34 mouse cellular contexts compared by ENCODE assay signal in genomic region chr11:17326695-17327094, GRCm38 (mm10).
DNase-seq lines count a peak whose midpoint lies in the region; ATAC-seq and TF ChIP-seq lines count a peak whose summit lies in the region.
"Had no signal": no experiment of that assay in that cellular context is flagged by ENCODE, and none has a peak within 500 bp of the region (broad histone marks: within the 10 kb centered on the region; RNA-seq: fewer than 3 reads in every experiment).

No protein-coding gene starts in this region.

- no peak for TF ChIP-seq EP300 in stomach, postnatal 0 days (optimal IDR thresholded peaks at IDR 0.05)

- no peaks in the 10 kb centered on the region for H3K9me3 ChIP-seq in forebrain, embryonic 10.5 days
- no peaks in the 10 kb centered on the region for H3K9me3 ChIP-seq in forebrain, postnatal 0 days (ENCODE audit: low read length)
- H3K9me3 ChIP-seq in kidney, postnatal 0 days (replicated peaks; ENCODE audit: low read length) = no peaks in the 10 kb centered on the region
- no peaks in the 10 kb centered on the region for H3K9me3 ChIP-seq in kidney, embryonic 14.5 days (ENCODE audit: control insufficient read depth, low read length)
- no peaks in the 10 kb centered on the region for H3K9me3 ChIP-seq in stomach, embryonic 14.5 days (ENCODE audit: control insufficient read depth, low read depth, low read length)
- H3K9me3 ChIP-seq in stomach, postnatal 0 days (ENCODE audit: control insufficient read depth, low read length) = no peaks in the 10 kb centered on the region
- no peaks in the 10 kb centered on the region for H3K9me3 ChIP-seq in heart, embryonic 11.5 days (replicated peaks; ENCODE audit: control insufficient read depth, low read length)
- H3K9me3 ChIP-seq: embryonic facial prominence, embryonic 15.5 days; heart, embryonic 12.5 days; intestine, embryonic 15.5 days; limb, embryonic 10.5 days; limb, embryonic 15.5 days; liver, embryonic 13.5 days; neural tube, embryonic 12.5 days had no signal

- DNase-seq in forebrain, embryonic 10.5 days (ENCODE audit: extremely low spot score, low spot score) = no peak
- no peak for DNase-seq in forebrain, postnatal 0 days
- peak; percentile 10 for DNase-seq in kidney, postnatal 0 days (ENCODE audit: low spot score)
- DNase-seq in stomach, postnatal 0 days (ENCODE audit: low spot score) = no peak
- DNase-seq: adrenal gland, postnatal 14 days; cerebellum, adult 11 months; cerebellum, adult 9-10 months; cerebellum, postnatal 36 days; gastrocnemius, adult 2 months; gastrocnemius, postnatal 36 days; heart, adult 18-20 months; heart, postnatal 4 days; kidney, adult 2 months; kidney, postnatal 10 days; layer of hippocampus, postnatal 36 days; liver, embryonic 13.5 days; lung, adult 18-20 months; lung, postnatal 10 days; right cerebral cortex, adult 18-20 months; spleen, adult 18-20 months; thymus, adult 2 months; thymus, postnatal 36 days had no signal

- no peak overlapping the region for H3K4me2 ChIP-seq in forebrain, postnatal 0 days (ENCODE audit: low read depth)
- no peak overlapping the region for H3K4me2 ChIP-seq in kidney, postnatal 0 days (ENCODE audit: low read length)
- no peak overlapping the region for H3K4me2 ChIP-seq in kidney, embryonic 14.5 days (replicated peaks; ENCODE audit: low read depth, low read length)
- H3K4me2 ChIP-seq in stomach, embryonic 14.5 days (replicated peaks; ENCODE audit: low read depth, low read length) = no peak overlapping the region
- no peak overlapping the region for H3K4me2 ChIP-seq in stomach, postnatal 0 days (replicated peaks; ENCODE audit: low read depth)
- no peak overlapping the region for H3K4me2 ChIP-seq in heart, embryonic 11.5 days
- H3K4me2 ChIP-seq: embryonic facial prominence, embryonic 15.5 days; heart, embryonic 12.5 days; intestine, embryonic 15.5 days; limb, embryonic 15.5 days; liver, embryonic 13.5 days; neural tube, embryonic 12.5 days had no signal

- no peak for ATAC-seq in forebrain, postnatal 0 days
- no peak for ATAC-seq in kidney, postnatal 0 days (replicated peaks; ENCODE audit: low FRiP score, low read depth)
- ATAC-seq in kidney, embryonic 14.5 days (ENCODE audit: low FRiP score, low TSS enrichment) = no peak
- ATAC-seq in stomach, embryonic 14.5 days (ENCODE audit: insufficient number of reproducible peaks, insufficient read depth, low FRiP score, low read depth) = no peak
- ATAC-seq in stomach, postnatal 0 days (ENCODE audit: low FRiP score, low TSS enrichment) = no peak
- no peak for ATAC-seq in heart, embryonic 11.5 days (replicated peaks; ENCODE audit: insufficient number of reproducible peaks, low FRiP score, low TSS enrichment)
- ATAC-seq: hindbrain, embryonic 16.5 days; intestine, embryonic 15.5 days; Patski had no signal

- peaks cover 57% of the 10 kb centered on the region for H3K4me1 ChIP-seq in forebrain, embryonic 10.5 days
- H3K4me1 ChIP-seq in forebrain, postnatal 0 days (ENCODE audit: insufficient read depth) = no peaks in the 10 kb centered on the region
- H3K4me1 ChIP-seq in kidney, postnatal 0 days (replicated peaks; ENCODE audit: insufficient read depth, low read length) = no peaks in the 10 kb centered on the region
- no peaks in the 10 kb centered on the region for H3K4me1 ChIP-seq in kidney, embryonic 14.5 days (ENCODE audit: control insufficient read depth, insufficient read depth, low read length)
- H3K4me1 ChIP-seq in stomach, embryonic 14.5 days (ENCODE audit: control insufficient read depth, insufficient read depth, low read length) = no peaks in the 10 kb centered on the region
- no peaks in the 10 kb centered on the region for H3K4me1 ChIP-seq in stomach, postnatal 0 days (replicated peaks; ENCODE audit: control insufficient read depth, insufficient read depth)
- no peaks in the 10 kb centered on the region for H3K4me1 ChIP-seq in heart, embryonic 11.5 days (ENCODE audit: control insufficient read depth, insufficient read depth, low read length)
- H3K4me1 ChIP-seq: embryonic facial prominence, embryonic 15.5 days; heart, embryonic 12.5 days; intestine, embryonic 15.5 days; limb, embryonic 10.5 days; limb, embryonic 15.5 days; liver, embryonic 13.5 days; neural tube, embryonic 12.5 days had no signal

- H3K27ac ChIP-seq in forebrain, embryonic 10.5 days = peak overlapping the region; percentile 73
- H3K27ac ChIP-seq in forebrain, postnatal 0 days (ENCODE audit: low read depth, low read length) = no peak overlapping the region
- no peak overlapping the region for H3K27ac ChIP-seq in kidney, postnatal 0 days
- no peak overlapping the region for H3K27ac ChIP-seq in kidney, embryonic 14.5 days (ENCODE audit: low read depth, low read length)
- H3K27ac ChIP-seq in stomach, embryonic 14.5 days (ENCODE audit: low read length) = peak overlapping the region; percentile 39; the same call in 1 of the 2 replicates
- no peak overlapping the region for H3K27ac ChIP-seq in stomach, postnatal 0 days (replicated peaks)
- no peak overlapping the region for H3K27ac ChIP-seq in heart, embryonic 11.5 days (ENCODE audit: low read depth, low read length)
- H3K27ac ChIP-seq: embryonic facial prominence, embryonic 15.5 days; gastrocnemius, adult 2 months; intestine, embryonic 15.5 days; limb, embryonic 10.5 days; limb, embryonic 15.5 days; liver, embryonic 13.5 days; neural tube, embryonic 12.5 days had no signal

- peaks cover 74% of the 10 kb centered on the region for H3K27me3 ChIP-seq in forebrain, embryonic 10.5 days (ENCODE audit: poor library complexity, severe bottlenecking)
- no peaks in the 10 kb centered on the region for H3K27me3 ChIP-seq in forebrain, postnatal 0 days (ENCODE audit: insufficient read depth, low read length)
- H3K27me3 ChIP-seq in kidney, postnatal 0 days (ENCODE audit: insufficient read depth, low read length) = no peaks in the 10 kb centered on the region
- no peaks in the 10 kb centered on the region for H3K27me3 ChIP-seq in kidney, embryonic 14.5 days (ENCODE audit: control insufficient read depth, insufficient read depth, low read length)
- H3K27me3 ChIP-seq in stomach, embryonic 14.5 days (ENCODE audit: control insufficient read depth, insufficient read depth, low read length) = no peaks in the 10 kb centered on the region
- H3K27me3 ChIP-seq in stomach, postnatal 0 days (ENCODE audit: control insufficient read depth, insufficient read depth, low read length) = no peaks in the 10 kb centered on the region
- no peaks in the 10 kb centered on the region for H3K27me3 ChIP-seq in heart, embryonic 11.5 days (ENCODE audit: control insufficient read depth, insufficient read depth, low read length)
- H3K27me3 ChIP-seq: embryonic facial prominence, embryonic 15.5 days; heart, embryonic 12.5 days; intestine, embryonic 15.5 days; limb, embryonic 15.5 days; liver, embryonic 13.5 days; neural tube, embryonic 12.5 days had no signal

- no peak for TF ChIP-seq CTCF in forebrain, postnatal 0 days (IDR thresholded peaks at IDR 0.05; ENCODE audit: low read depth)
- TF ChIP-seq CTCF in kidney, postnatal 0 days (IDR thresholded peaks at IDR 0.05; ENCODE audit: low read depth) = no peak
- TF ChIP-seq CTCF in stomach, postnatal 0 days (IDR thresholded peaks at IDR 0.05; ENCODE audit: low read depth) = no peak

- H3K36me3 ChIP-seq in forebrain, embryonic 10.5 days (replicated peaks) = no peaks in the 10 kb centered on the region
- H3K36me3 ChIP-seq in forebrain, postnatal 0 days (ENCODE audit: insufficient read depth) = no peaks in the 10 kb centered on the region
- no peaks in the 10 kb centered on the region for H3K36me3 ChIP-seq in kidney, postnatal 0 days (ENCODE audit: insufficient read depth, low read length)
- no peaks in the 10 kb centered on the region for H3K36me3 ChIP-seq in kidney, embryonic 14.5 days (ENCODE audit: control insufficient read depth, insufficient read depth, low read length)
- H3K36me3 ChIP-seq in stomach, embryonic 14.5 days (ENCODE audit: control insufficient read depth, insufficient read depth, low read length) = no peaks in the 10 kb centered on the region
- H3K36me3 ChIP-seq in stomach, postnatal 0 days (ENCODE audit: control insufficient read depth, insufficient read depth, low read length) = no peaks in the 10 kb centered on the region
- H3K36me3 ChIP-seq in heart, embryonic 11.5 days (ENCODE audit: control insufficient read depth, insufficient read depth, low read length) = no peaks in the 10 kb centered on the region
- H3K36me3 ChIP-seq: embryonic facial prominence, embryonic 15.5 days; heart, embryonic 12.5 days; intestine, embryonic 15.5 days; limb, embryonic 10.5 days; limb, embryonic 15.5 days; liver, embryonic 13.5 days; neural tube, embryonic 12.5 days had no signal

- peak overlapping the region; percentile 16; the same call in 1 of the 2 replicates for H3K4me3 ChIP-seq in forebrain, embryonic 10.5 days
- no peak overlapping the region for H3K4me3 ChIP-seq in forebrain, postnatal 0 days (ENCODE audit: low read depth, low read length)
- no peak overlapping the region for H3K4me3 ChIP-seq in kidney, postnatal 0 days (replicated peaks; ENCODE audit: low read depth, low read length)
- H3K4me3 ChIP-seq in kidney, embryonic 14.5 days (ENCODE audit: low read length) = no peak overlapping the region
- H3K4me3 ChIP-seq in stomach, embryonic 14.5 days (ENCODE audit: low read depth, low read length) = no peak overlapping the region
- no peak overlapping the region for H3K4me3 ChIP-seq in stomach, postnatal 0 days (ENCODE audit: low read depth, low read length)
- H3K4me3 ChIP-seq in heart, embryonic 11.5 days (ENCODE audit: low read depth, low read length) = no peak overlapping the region
- H3K4me3 ChIP-seq: embryonic facial prominence, embryonic 15.5 days; gastrocnemius, adult 2 months; heart, embryonic 12.5 days; intestine, embryonic 15.5 days; limb, embryonic 10.5 days; limb, embryonic 15.5 days; liver, embryonic 13.5 days; myocyte; neural tube, embryonic 12.5 days had no signal

- 51% methylated on average over 4 of the region's 4 CpGs for WGBS in forebrain, embryonic 10.5 days
- WGBS in forebrain, postnatal 0 days = 21% methylated on average over 4 of the region's 4 CpGs
- 63% methylated on average over 4 of the region's 4 CpGs for WGBS in kidney, postnatal 0 days
- 76% methylated on average over 4 of the region's 4 CpGs for WGBS in kidney, embryonic 14.5 days
- WGBS in stomach, embryonic 14.5 days = 65% methylated on average over 4 of the region's 4 CpGs
- 46% methylated on average over 4 of the region's 4 CpGs for WGBS in stomach, postnatal 0 days
- 65% methylated on average over 4 of the region's 4 CpGs for WGBS in heart, embryonic 11.5 days (ENCODE audit: insufficient replicate concordance)

- no peak overlapping the region for H3K9ac ChIP-seq in forebrain, postnatal 0 days
- H3K9ac ChIP-seq in kidney, postnatal 0 days (ENCODE audit: low read depth, low read length) = no peak overlapping the region
- H3K9ac ChIP-seq in kidney, embryonic 14.5 days (ENCODE audit: low read depth, low read length) = no peak overlapping the region
- H3K9ac ChIP-seq in stomach, embryonic 14.5 days (replicated peaks; ENCODE audit: low read depth, low read length) = no peak overlapping the region
- no peak overlapping the region for H3K9ac ChIP-seq in stomach, postnatal 0 days (ENCODE audit: low read length)
- no peak overlapping the region for H3K9ac ChIP-seq in heart, embryonic 11.5 days (ENCODE audit: low read depth, low read length)
- H3K9ac ChIP-seq: embryonic facial prominence, embryonic 15.5 days; heart, embryonic 12.5 days; intestine, embryonic 15.5 days; limb, embryonic 15.5 days; liver, embryonic 13.5 days; neural tube, embryonic 12.5 days had no signal

Comparison
In these comparisons a context has a peak if more than half of its experiments do, and no peak if none do; other contexts are left out.
1. H3K27ac ChIP-seq: peak in forebrain, embryonic 10.5 days (single experiment) and stomach, embryonic 14.5 days (single experiment); none in forebrain, postnatal 0 days (single experiment), kidney, postnatal 0 days (single experiment), kidney, embryonic 14.5 days (single experiment), stomach, postnatal 0 days (single experiment) and heart, embryonic 11.5 days (single experiment).